Mouse (Mus musculus) testis, adult 2 months (tissue): ENCODE data around the gene Stk16. TPM values are rescaled to one million over a fixed set of nuclear protein-coding genes. Genes with fewer than 3 reads are reported as not detected.

Source experiments
- H3K27ac ChIP-seq: fragments of 200-500 bp; 2 replicates; pipeline ENCODE4 v1.5.1; 2012; ENCODE audit warnings: low read depth, low read length; ENCODE audit not compliant: control insufficient read depth, insufficient read depth
- H3K27me3 ChIP-seq: fragments of 200-500 bp; 2 replicates; pipeline ENCODE4 v1.6.1; 2012; ENCODE audit warnings: mild to moderate bottlenecking, low read length, moderate library complexity; ENCODE audit not compliant: control insufficient read depth, insufficient read depth
- H3K36me3 ChIP-seq: fragments of 200-500 bp; 2 replicates; pipeline ENCODE4 v1.6.1; 2012; ENCODE audit warnings: mild to moderate bottlenecking, low read length; ENCODE audit not compliant: control insufficient read depth, insufficient read depth
- H3K4me1 ChIP-seq: fragments of 200-500 bp; 2 replicates; pipeline ENCODE4 v1.6.1; 2012; ENCODE audit warnings: low read length; ENCODE audit not compliant: control insufficient read depth, insufficient read depth
- H3K4me3 ChIP-seq: fragments of 200-500 bp; 2 replicates; pipeline ENCODE4 v1.5.1; 2012; ENCODE audit warnings: low read depth, mild to moderate bottlenecking, low read length, moderate library complexity, mixed read lengths; ENCODE audit not compliant: control insufficient read depth
- CTCF ChIP-seq: fragments of 200-500 bp; IDR thresholded peaks from 2 replicates; pipeline ENCODE4 v1.5.1; 2012; ENCODE audit warnings: low read depth, mild to moderate bottlenecking, inconsistent platforms, low read length, moderate library complexity; ENCODE audit not compliant: control insufficient read depth, insufficient read depth, insufficient replicate concordance
- POLR2A ChIP-seq: fragments of 200-500 bp; IDR thresholded peaks from 2 replicates; pipeline ENCODE4 v1.6.1; 2012; ENCODE audit warnings: low read depth, mild to moderate bottlenecking, inconsistent platforms, low read length, moderate library complexity; ENCODE audit not compliant: control insufficient read depth
- polyA plus RNA-seq: library from polyadenylated mRNA; depleted of rRNA; stranded (reverse); fragments of >200 nt; gene quantifications from 2 replicates; pipeline ENCODE4 v1.2.3, GENCODE M21; 2012

Stk16 gene
- polyA plus RNA-seq, 1 experiment, result 205 TPM

DNA sequence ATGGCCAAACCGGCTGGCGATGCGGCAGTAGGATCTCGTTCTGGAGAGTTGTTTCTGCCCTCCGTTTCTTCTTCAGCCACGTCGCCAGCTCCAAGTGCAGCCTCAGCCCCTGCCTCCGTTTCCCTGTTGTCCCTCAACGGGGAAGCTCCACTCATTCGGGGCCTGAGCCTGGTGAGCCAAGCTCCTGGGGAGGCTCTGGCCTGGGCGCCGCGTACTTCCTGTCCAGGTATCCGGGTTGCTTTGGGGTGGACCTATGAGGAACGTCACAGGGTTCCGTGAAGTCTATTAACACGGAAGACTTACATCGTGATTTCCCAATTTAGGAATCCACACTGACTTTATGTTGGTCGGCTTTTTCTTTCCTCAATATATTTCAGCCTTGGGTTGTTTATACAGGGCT is 18.2 kb upstream of the Stk16 start:
- Histone ChIP-seq H3K4me3 (peak overlapping the region; percentile 88), H3K36me3 (peaks cover 1% of the 10 kb centered on the region; the same call in 1 of the 2 replicates), H3K27ac (peak overlapping the region; percentile 82), H3K4me1 (peaks cover 12% of the 10 kb centered on the region), H3K27me3 (no peaks in the 10 kb centered on the region)
- TF ChIP-seq POLR2A (no peak), CTCF (no peak)

DNA sequence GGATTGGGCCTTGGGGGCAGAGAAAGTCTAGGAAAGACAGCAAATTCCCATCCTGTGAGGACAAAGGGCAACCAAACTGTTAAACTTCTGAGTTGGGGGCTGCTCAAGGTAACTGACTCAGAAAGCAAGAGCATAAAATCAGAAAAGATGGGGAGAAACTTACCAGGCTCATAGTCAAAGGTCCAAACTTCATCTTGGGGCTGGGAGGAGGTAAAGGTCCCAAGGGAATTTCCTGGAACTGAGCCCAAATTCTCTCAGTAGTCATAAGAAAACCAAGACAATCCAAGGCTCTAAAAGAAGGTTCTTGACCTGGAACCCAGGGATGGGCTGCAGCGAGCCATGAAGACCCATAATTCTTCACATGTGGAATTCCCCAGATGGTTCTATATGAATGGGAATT is 9.4 kb upstream of the Stk16 start:
- Histone ChIP-seq H3K27ac (no peak overlapping the region), H3K4me1 (no peaks in the 10 kb centered on the region), H3K36me3 (no peaks in the 10 kb centered on the region), H3K27me3 (no peaks in the 10 kb centered on the region), H3K4me3 (no peak overlapping the region)
- TF ChIP-seq POLR2A (no peak), CTCF (no peak)

DNA sequence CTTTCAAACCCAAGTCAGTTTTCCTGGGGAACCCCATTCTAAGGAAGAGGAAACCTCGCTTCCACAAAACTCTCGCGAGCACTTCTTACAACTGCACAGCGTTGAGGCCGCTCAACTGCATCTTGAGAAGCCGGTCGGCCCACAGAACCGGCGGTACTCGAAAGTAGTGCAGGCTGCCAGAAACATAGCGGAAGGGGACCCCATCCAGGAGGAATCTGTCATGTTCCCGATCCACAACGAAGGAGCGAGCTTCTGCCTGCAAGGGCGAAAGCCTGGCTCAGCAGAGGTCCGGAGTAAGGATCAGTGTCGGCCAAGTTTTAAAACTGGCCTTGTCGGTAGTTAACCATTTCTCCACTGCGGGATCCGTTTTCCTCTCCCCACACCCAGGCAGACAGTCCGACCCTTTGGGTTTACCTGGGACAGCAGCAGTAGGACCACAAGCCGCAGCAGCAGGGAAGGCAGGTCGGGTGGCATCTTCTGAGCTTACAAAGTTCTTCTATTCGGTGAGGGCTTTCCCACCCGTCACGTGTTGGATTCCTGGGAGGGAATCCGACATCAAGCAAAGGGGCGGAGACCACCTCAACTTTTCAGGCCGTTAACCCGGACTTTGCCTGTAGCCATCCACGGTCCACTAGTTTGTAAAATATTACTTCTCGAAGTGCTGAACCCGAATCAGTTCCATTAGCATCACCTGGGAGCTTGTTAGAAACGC is 1.5 kb upstream of the Stk16 start:
- Histone ChIP-seq H3K4me1 (peaks cover 9% of the 10 kb centered on the region), H3K27ac (peak overlapping the region; percentile 41), H3K27me3 (no peaks in the 10 kb centered on the region), H3K36me3 (peaks cover 2% of the 10 kb centered on the region; the same call in 1 of the 2 replicates), H3K4me3 (peak overlapping the region; percentile 90)
- TF ChIP-seq POLR2A, result 0 out of 2 replicates have a peak, but pooled peaks have one; percentile 23
- TF ChIP-seq CTCF, result no peak

DNA sequence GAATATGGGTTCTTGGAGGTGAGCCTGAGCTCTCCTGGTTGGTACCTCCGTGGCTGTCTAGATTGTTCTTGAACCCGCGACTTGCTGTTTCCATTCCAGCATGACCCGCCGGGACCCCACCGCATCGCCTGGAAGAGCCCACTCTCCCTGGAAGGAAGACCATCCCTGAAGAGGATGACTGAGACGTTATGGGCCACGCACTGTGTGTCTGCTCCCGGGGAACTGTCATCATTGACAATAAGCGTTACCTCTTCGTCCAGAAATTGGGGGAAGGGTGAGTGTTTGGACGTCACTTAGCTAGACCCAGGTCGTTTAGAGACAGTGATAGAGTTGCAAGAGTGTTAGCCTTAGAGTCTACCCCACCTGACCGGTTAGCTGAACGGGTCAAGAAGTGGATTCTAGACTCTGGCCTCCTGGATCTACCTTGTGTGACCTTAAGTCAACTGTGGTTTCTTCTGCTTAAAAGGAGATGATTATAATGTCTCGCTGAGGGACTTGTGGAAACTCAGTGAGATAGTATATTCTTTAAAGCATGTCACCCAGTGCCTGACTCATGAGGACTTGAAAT is 587 bp downstream of the Stk16 start:
- Histone ChIP-seq H3K27ac (peak overlapping the region; percentile 97), H3K36me3 (peaks cover 2% of the 10 kb centered on the region; the same call in 1 of the 2 replicates), H3K4me3 (peak overlapping the region; percentile 99), H3K4me1 (peaks cover 9% of the 10 kb centered on the region), H3K27me3 (no peaks in the 10 kb centered on the region)
- no peak for TF ChIP-seq CTCF

DNA sequence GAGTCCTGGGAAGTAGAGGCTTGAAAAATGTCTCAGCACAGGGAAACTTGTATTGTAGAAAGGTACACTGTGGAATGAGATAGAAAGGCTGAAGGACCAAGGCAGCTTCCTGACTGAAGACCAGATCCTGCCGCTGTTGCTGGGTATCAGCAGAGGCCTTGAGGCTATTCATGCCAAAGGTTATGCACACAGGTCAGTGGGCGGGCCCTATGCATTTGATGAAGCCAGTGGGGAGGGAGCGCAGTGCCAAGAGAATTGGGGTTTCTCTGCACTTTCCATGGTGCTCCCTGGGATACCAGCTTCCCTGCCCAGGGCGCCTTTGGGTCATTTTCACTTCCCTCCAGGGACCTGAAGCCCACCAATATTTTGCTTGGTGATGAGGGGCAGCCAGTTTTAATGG is 1.9 kb downstream of the Stk16 start:
- Histone ChIP-seq H3K36me3 (peaks cover 2% of the 10 kb centered on the region; the same call in 1 of the 2 replicates), H3K27me3 (no peaks in the 10 kb centered on the region), H3K4me3 (no peak overlapping the region), H3K4me1 (peaks cover 9% of the 10 kb centered on the region), H3K27ac (no peak overlapping the region)
- TF ChIP-seq POLR2A, result no peak
- TF ChIP-seq CTCF, result no peak

DNA sequence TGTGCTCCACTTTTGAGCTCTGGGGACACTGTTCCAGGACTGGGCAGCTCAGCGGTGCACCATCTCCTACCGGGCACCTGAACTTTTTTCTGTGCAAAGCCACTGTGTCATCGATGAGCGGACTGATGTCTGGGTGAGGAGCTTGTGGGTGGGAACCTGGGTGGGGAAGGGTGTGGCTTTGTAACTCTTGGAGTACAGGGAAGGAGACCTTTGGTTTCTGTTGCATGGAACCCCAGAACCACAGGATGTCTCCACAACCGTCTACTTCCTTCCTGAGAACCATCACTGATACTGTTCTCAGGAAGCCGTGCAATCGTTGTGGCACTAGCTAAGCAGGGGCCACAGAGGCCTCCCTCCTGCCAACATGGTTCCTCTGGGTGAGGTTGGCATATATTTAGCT is 2.5 kb downstream of the Stk16 start:
- no peak overlapping the region for H3K27ac ChIP-seq
- no peak for TF ChIP-seq POLR2A
- TF ChIP-seq CTCF, result no peak
- peaks cover 13% of the 10 kb centered on the region for H3K4me1 ChIP-seq
- H3K27me3 ChIP-seq, result no peaks in the 10 kb centered on the region
- peaks cover 2% of the 10 kb centered on the region; the same call in 1 of the 2 replicates for H3K36me3 ChIP-seq
- H3K4me3 ChIP-seq, result no peak overlapping the region

DNA sequence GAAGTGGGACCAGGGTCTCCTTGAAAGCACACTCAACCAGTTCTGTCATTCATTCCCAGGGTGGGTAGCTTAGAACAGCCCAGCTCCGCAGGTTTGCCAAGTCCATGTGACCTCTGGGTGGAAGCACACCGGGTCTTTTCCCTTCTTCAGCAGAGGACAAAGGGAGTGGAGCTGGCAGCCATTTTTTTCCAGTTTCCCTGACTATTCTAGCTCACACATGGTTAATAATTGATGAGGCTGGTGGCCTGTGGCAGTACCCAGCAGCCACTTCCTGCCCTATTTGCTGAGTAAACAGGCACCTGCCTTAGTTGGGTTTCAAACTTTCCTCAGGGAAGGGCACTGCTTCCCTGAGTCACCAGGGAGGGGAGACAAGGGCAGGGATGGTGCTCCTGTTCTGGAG is 3.8 kb downstream of the Stk16 start:
- Histone ChIP-seq H3K4me1 (peaks cover 21% of the 10 kb centered on the region), H3K27ac (no peak overlapping the region), H3K4me3 (no peak overlapping the region), H3K36me3 (peaks cover under 1% of the 10 kb centered on the region; the same call in 1 of the 2 replicates), H3K27me3 (peaks cover 2% of the 10 kb centered on the region)
- TF ChIP-seq POLR2A (no peak), CTCF (no peak)
